Mouse (Mus musculus): Measurements from ENCODE around the gene Mia2. TPM values are rescaled to one million over a fixed set of nuclear protein-coding genes. Genes with fewer than 3 reads are reported as not detected.
"Not testable (repeated sequence)": the region's sequence is repeated elsewhere in the genome, so short reads cannot be mapped to it uniquely, and the experiment has no call there.

The Mia2 gene
- total RNA-seq, 2 experiments from 2014 or later = 41.3 to 51.0 TPM

DNA sequence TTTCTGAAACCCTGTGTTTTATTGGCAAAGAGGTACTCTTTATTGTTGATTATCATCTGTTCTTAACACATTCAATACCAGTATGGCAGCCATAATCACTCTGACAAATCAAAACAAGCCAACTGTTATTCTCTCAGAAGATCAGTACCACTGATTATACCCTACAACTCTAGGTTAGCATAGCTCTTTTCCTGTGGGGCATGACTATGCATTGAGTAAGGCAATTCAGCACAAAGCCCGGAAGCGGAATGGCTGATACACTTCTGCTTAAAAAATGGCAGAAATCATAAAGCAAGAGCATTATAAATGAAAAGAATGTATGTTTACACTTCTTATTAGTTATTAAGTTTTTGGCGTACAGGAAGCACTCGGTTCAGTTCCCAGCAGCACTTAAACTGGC is 120.6 kb downstream of the Mia2 start:
- intact Hi-C loops (cut with DNase I) = loop anchor here (10.0 kb wide), 1 partner anchor 151 kb away; the partner anchor contains the start of genes Pnn and Trappc6b
- no peak for DNase-seq (ENCODE audit: low spot score in 2 of 2)

DNA sequence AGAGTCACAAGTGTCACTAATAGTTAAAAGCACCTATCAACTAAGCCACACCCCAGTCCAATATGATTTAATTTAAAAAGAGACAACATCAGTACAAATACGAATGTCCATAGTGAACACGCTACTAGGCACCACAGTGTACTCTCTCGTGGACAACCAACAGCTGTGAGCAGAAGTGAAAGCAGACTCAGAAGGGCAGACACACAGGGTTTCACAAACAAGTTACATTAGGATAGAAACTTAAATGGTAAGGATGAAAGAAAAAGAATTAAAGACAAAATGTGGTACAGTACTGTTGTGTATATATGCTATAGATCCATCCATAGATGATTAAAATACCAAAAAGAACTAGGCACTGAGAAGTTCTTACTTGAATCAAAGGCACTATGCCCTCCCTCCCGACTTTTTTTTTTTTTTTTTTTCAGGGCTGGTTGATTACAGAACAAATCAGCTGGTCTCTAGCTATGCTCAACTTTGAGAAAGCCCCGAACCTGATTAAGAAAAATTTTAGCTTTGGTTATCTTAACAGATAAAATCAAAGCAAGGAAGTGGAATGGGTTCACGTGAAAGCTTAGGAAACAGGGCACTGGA is 121.2 kb downstream of the Mia2 start:
- DNase-seq (ENCODE audit: low spot score in 2 of 2) = no peak
- intact Hi-C loops (cut with DNase I) = loop anchor here (10.0 kb wide), 1 partner anchor 152 kb away; the partner anchor contains the start of genes Pnn and Trappc6b

DNA sequence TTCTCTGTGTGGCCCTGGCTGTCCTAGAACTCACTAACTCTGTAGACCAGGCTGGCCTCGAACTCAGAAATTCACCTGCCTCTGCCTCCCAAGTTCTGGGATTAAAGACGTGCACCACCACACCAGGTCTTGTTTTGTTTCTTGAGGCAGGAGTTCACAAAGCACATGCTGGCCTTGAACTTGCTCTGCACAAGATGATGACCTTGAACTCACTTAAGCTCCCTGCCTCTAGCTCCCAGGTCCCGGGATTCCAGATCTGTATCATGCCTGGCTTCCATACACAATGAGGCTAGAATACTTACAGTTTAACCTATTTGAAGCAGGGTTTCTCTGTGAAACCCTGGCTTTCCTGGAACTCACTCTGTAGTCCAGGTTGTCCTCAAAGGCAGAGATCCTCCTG is 121.7 kb downstream of the Mia2 start:
- no peak for DNase-seq (ENCODE audit: low spot score in 2 of 2)
- intact Hi-C loops (cut with DNase I) = loop anchor here (10.0 kb wide), 1 partner anchor 153 kb away; the partner anchor contains the start of genes Pnn and Trappc6b

DNA sequence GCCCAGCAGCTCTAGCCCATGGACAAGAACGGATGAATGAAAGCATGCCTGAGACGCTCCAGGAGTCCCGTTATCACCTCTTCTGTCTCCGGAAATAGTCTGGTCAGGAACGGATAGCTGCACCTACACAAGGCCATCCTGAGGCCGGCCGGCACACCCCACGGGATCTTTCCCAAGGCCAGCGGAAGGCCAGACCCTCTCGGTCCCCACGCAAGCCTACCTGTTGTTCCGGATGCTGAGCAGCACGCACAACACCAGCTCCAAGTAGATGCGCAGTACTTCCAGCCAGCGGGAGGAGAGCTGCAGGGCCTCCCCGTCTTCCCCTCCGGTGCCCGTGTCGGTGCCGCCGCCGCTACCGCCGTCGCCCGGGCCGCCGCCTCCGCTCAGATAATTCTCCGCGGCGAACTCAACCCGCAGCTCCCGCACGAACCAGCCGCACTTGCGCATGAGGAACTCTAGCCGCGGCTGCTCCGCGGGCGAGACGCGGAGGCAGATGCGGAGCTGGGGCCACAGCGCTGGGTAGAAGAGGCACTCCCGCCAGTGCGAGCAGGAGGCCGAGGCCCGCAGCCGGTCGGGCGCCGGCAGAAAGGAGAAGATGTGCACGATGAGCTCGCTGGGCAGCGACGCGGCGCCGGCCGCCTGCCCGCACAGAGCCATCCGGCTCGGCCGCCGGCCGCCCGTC is 123.2 kb downstream of the Mia2 start:
- intact Hi-C loops (cut with DNase I) = loop anchor here (2.0 to 10.0 kb wide), 2 partner anchors 88 to 154 kb away; partner anchors contain the start of genes Pnn and Trappc6b
- peak; percentile 65 to 70 for DNase-seq (ENCODE audit: low spot score in 2 of 2)

DNA sequence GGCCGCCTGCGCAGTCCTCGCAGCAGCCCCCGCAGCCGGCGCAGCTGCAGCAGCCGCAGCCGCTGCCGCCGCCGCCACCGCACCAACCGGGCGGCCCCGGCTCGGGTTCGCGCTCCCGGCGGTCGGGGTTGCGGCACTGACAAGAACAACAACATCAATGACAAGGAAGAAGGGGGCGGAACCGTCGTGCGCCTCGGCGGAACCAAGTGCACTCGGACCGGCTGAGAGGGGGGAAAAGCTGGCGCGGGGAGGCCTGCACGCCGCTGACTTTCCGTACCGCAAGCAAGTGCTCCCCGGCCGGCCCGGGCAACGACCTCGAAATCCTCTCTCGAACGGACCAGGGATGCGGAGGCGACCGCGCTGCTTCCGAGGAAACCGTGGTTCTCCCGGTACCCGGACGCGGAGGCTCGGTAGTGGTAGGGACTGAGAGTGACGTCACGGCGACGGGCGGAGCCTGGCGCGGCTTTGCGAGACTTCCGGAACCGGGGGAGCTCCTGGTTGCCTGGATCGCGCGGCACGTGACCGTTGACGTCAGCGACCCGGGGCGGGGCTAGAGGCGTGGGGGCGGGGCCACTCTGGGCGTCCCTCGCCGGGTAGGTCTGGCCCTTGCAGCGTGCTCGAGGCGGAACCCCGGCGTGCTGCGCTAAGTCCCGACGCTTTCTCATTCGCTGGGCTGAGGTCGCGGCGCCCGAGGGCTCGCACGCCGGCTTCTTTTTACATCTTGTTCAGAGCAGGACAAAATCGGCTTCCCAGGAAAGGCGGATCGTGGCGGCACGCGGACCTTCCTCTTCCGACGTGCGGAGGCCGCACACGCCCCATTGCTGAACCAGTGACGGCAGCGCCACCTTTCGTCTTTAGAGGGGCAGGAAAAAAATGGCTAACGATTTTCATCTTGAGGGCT is 124.0 kb downstream of the Mia2 start, which contains the start of gene Fbxo33:
Fbxo33 (minus strand) TSS at position 401 of the 901 bp plus-strand sequence.
- intact Hi-C loops (cut with DNase I) = loop anchor here (2.0 to 10.0 kb wide), 2 partner anchors 89 to 155 kb away; partner anchors contain the start of genes Pnn and Trappc6b
- DNase-seq (ENCODE audit: low spot score in 2 of 2) = peak; percentile 96 to 97

DNA sequence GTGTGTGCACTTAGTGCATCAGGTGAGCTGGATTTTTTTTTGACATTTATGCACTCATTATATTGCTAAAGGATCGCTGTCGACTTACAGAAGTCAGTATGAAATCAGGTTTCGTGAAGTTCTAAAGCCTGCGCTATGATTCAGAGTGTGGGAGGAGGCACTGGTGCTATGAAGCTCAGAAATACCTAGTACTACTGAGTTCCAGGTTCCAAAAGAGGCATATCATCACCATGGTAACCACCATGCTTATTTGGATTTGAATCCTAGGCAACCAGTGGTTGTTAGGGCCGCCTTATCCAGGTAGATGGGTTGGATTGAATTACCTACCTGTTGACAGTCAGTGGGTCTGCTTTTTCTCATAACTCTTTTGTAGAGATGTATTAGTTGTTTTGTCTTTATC is 132.8 kb downstream of the Mia2 start:
- intact Hi-C loops (cut with DNase I) = no loop called here
- DNase-seq (ENCODE audit: low spot score in 2 of 2) = peak; percentile 29 to 36

DNA sequence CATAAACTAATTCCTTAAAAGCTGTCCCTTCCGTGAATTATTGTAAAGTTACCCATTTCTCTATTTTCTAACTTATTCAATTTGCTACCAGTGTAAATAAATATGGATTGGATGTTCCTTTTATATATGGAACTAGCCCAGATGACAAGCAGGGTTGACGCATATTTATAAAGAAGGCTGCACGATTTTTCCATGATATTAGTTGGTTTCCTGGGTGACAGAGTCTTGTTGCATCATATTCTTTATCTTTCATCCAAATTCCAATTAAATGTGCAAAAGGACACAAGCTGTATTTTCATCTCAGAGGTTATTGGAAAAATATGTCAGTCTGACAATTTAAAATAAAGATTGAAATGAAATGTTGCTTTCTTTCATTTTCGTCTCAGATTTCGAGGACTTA is 142.8 kb downstream of the Mia2 start:
- intact Hi-C loops (cut with DNase I) = no loop called here

DNA sequence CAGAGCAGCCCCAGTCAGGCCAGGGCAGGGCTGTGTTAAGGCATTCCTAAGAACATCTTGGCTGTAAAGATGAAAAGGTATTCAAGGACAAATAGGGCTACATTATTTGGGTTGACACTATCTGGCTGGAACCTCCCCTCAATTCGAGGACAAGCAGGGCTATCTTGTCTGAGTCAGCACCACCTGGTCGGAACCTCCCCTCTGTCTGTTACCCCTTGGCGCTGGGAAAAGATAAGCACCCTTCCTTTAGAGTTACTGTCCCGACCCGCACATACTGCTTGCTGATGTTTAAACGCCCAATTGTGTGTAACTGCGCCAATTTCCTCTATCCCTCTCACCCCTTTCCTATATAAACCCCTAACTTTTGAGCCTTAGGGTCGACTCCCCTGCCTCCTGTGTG is 145.4 kb downstream of the Mia2 start:
- intact Hi-C loops (cut with DNase I); DNase-seq (ENCODE audit: low spot score in 2 of 2): not testable (repeated sequence)

More for the DNA sequence above, 142.8 kb downstream of the Mia2 start:
- no peak for DNase-seq (ENCODE audit: low spot score in 2 of 2)

Small RNA genes lying within 50 kb of the gene (microRNA-seq; reads per million reads assigned to microRNA genes)
- not detected for gene Gm27284

Other genes starting within 250 kb of the Mia2 start
- gene Sec23a, start 83.8 kb upstream of the Mia2 start, total RNA-seq (2021) = 100 to 1,000 TPM in 1 of 2 experiments, 10 to 100 TPM in 1; 96.3 to 103 TPM
- gene Gemin2, start 82.4 kb upstream of the Mia2 start, total RNA-seq (2021) = 1 to 10 TPM; 7.0 to 7.3 TPM
- gene Trappc6b, start 34.3 kb upstream of the Mia2 start, total RNA-seq (2021) = 100 to 1,000 TPM; 117 to 122 TPM
- gene Pnn, start 28.9 kb upstream of the Mia2 start, total RNA-seq (2021) = 10 to 100 TPM; 49.3 to 71.7 TPM
- gene Fbxo33, start 123.9 kb downstream of the Mia2 start, total RNA-seq (2021) = 10 to 100 TPM; 62.7 to 68.2 TPM